Mouse (Mus musculus) left cerebral cortex, adult 18-20 months (tissue): ENCODE results near the gene Olfr747. TPM values are rescaled to one million over a fixed set of nuclear protein-coding genes. Genes with fewer than 3 reads are reported as not detected.
"Not testable (repeated sequence)": the region's sequence is repeated elsewhere in the genome, so short reads cannot be mapped to it uniquely, and the experiment has no call there.

Experiments
- DNase-seq, 2 experiments: peaks; one replicate each; pipeline ENCODE4 v3.0.0; 2021 to 2022; ENCODE audit warnings: low spot score in 2 of 2, mixed read lengths in 1 of 2
- long read RNA-seq, 2 experiments: library from polyadenylated mRNA; stranded (forward); transcript quantifications; one replicate each; pipeline ENCODE4 v2.0.0; 2021
- total RNA-seq, 2 experiments: library from RNA; stranded (reverse); gene quantifications; 2 replicates each; pipeline ENCODE4 v1.2.3; 2021

Olfr747 gene
- total RNA-seq = not detected
- long read RNA-seq, experiment 1 = 0 reads
- long read RNA-seq, experiment 2 = 0 reads

DNA sequence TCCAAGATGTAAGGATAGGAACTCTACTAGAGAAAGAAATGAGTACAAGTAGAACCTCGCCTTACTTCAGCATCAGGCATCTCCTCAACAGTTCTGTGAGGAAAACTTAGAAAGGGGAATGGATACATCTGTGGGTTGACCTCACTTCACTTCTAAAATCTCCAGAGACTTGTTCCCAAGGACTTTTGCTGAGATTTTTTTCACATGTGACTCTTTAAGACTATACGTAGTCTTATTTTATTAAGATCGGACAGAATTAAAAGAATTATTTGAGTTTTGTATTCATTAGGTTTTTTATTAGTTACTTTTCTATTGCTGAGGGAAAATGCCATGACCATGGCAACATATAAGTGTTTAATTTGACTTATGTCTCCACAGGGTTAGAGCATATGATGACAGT lies at the start of gene Olfr747:
TSS of gene Olfr747 (minus strand) at position 101 of the 400 bp plus-strand sequence.
- no peak for DNase-seq

DNA sequence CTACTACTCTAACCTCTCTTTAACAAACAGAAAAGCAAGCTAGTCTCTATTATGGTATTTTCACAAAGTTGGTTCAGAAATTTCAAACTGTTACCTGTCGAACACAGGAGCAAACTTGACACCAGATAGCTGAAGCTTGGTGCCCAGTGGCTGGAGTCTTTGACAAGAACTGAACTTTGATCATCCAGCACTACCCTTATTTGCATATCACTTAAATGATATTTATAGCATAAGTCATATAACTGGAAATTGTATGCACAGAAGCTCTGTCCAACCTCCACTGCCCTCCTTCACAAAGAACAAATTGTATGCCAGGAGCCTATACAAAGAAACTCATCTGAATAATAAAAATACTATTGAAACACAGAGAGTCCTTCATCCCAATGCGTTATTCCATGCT lies 48.6 kb upstream of the Olfr747 start:
- no peak for DNase-seq

DNA sequence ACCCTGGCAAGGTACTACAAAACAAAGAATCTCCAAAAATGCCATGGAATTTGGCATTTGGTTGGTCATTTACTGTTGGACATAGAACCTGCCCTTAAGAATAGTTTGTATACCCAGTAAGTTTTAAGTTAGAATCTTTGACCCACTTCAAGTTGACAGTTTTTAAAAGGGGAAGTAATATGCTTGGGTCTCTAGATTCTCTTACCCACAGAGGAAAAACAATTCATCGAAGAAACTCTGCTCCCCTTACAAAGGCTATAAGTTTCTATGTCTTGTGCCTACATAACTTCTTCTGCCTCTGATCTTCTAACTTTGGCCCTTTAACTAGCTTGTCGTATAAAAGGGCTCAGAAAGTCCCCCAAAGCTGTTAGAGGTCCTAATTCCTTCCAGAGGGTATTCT lies 47.3 kb upstream of the Olfr747 start:
- no peak for DNase-seq

DNA sequence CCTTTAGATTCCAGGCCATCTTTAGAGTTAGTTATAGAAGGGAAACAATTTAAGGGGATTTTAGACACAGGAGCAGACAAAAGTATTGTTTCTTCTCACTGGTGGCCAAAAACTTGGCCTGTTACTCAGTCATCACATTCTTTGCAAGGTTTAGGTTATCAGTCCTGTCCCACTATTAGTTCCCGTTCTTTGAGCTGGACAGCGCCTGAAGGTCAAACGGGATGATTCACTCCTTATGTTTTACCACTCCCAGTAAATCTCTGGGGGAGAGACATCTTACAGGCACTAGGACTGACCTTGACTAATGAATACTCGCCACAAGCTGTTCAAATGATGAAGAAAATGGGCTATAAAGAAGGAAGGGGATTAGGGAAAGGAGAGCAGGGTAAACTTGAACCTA lies 29.4 kb upstream of the Olfr747 start:
- DNase-seq = not testable (repeated sequence)

GRCm38 (mm10) chr14:50719875-50720274 lies 26.9 kb upstream of the Olfr747 start:
- DNase-seq = not testable (repeated sequence)

GRCm38 (mm10) chr14:50707073-50707472 lies 14.1 kb upstream of the Olfr747 start, which contains the start of gene Olfr748:
Gene Olfr748 (plus strand): TSS chr14:50707373.
- no peak for DNase-seq

DNA sequence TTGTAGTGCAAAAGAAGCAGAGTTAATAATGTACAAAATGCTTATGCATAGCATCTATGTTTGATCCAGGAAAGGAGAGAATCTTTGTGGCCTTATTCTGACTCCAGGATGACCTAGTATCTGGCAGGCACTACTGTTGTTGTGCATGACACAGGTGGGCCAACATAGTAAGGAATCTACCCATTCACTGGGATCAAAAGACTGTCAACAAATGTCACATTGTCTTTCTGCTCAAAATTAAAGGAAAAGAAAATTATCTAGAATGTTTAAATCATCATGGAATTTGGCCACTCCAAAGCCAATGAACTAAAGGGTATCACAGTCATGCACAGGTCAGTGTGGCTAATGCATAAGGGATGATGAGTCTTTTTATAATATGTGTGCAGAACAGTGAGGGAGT lies 46.2 kb downstream of the Olfr747 start, which contains the start of gene Olfr746:
TSS of gene Olfr746 (plus strand) at position 301 of the 400 bp plus-strand sequence.
- DNase-seq = no peak

GRCm38 (mm10) chr14:50639088-50639487 lies 53.9 kb downstream of the Olfr747 start, which contains the start of gene Olfr745:
Gene Olfr745 (plus strand): TSS chr14:50639388.
- DNase-seq = no peak

Other genes with a start within 250 kb of the Olfr747 start
- gene Olfr740, start 247.7 kb downstream of the Olfr747 start, total RNA-seq = not detected
- gene Olfr741, start 220.5 kb downstream of the Olfr747 start, total RNA-seq = not detected
- not detected for gene Olfr742, start 189.6 kb downstream of the Olfr747 start, total RNA-seq
- not detected for gene Olfr743, start 171.4 kb downstream of the Olfr747 start, total RNA-seq
- not detected for gene Olfr744, start 78.3 kb downstream of the Olfr747 start, total RNA-seq
- not detected for gene Olfr745, start 53.8 kb downstream of the Olfr747 start, total RNA-seq
- gene Olfr746, start 46.1 kb downstream of the Olfr747 start, total RNA-seq = not detected
- gene Olfr748, start 14.2 kb upstream of the Olfr747 start, total RNA-seq = not detected
- not detected for gene Olfr749, start 51.9 kb upstream of the Olfr747 start, total RNA-seq
- gene Ttc5, start 92.3 kb upstream of the Olfr747 start, total RNA-seq = 10 to 100 TPM; 53.4 to 55.6 TPM
- not detected for gene Ccnb1ip1, start 114.5 kb upstream of the Olfr747 start, total RNA-seq
- 10 to 100 TPM; 27.0 to 27.8 TPM for gene Parp2, start 114.6 kb upstream of the Olfr747 start, total RNA-seq
- 1 to 10 TPM; 2.6 to 4.6 TPM for gene Tep1, start 177.4 kb upstream of the Olfr747 start, total RNA-seq
- gene Klhl33, start 204.3 kb upstream of the Olfr747 start, total RNA-seq = 1 to 10 TPM; 5.6 to 6.5 TPM
- 10 to 100 TPM; 30.9 to 35.2 TPM for gene Osgep, start 231.7 kb upstream of the Olfr747 start, total RNA-seq
- 10 to 100 TPM; 57.7 to 61.6 TPM for gene Apex1, start 231.8 kb upstream of the Olfr747 start, total RNA-seq
- gene Pip4p1, start 237.7 kb upstream of the Olfr747 start, total RNA-seq = 100 to 1,000 TPM in 1 of 2 experiments, 10 to 100 TPM in 1; 92.3 to 102 TPM
- gene Pnp, start 237.9 kb upstream of the Olfr747 start, total RNA-seq = 10 to 100 TPM; 13.7 to 16.4 TPM